Mouse (Mus musculus): ENCODE data around the gene Zfp109. TPM values are rescaled to one million over a fixed set of nuclear protein-coding genes. Genes with fewer than 3 reads are reported as not detected.

Zfp109 gene
- 3.5 TPM for polyA plus RNA-seq (2015; fragmentation: Illumina TruSeq; extraction: RNeasy Lipid Tissue Mini Kit (QIAGEN cat#74804); ENCODE audit: insufficient read depth, low replicate concordance)

DNA sequence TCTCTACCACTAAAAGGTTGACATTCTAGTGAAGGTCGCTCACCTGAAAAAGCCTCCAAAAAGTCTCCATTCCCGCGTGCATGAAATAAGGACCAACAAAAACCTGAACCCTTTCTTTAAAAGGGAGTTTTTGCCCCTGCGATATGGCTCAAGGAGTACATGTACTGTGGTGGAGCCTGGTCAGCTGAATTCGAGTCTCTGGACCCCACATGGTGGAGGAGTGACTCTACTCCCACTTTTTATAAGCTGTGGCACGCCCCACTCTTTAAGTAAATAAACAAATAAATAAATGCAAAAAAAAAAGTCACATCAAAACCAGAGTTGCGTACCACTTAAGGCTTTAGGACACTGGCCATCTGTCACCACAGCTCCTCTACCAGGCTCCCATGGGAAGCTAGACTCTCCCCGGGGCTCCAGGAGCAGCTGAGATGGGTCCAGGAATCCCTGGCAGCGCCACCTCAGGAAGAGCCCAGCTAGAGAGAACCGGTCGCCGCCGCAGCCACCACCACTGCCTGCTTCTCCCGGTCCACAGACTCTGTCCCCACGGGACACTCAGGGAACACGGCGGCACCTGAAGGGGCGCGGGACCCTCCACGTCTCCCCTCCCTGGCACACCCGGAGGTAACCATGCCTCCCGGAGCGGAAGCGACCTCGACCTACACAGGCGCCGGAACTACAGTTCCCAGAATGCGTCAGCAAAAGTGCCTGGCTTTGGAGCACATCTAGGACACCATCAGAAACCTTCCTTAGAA, at the start of gene Zfp109:
TSS of gene Zfp109 (minus strand) at position 521 of the 752 bp plus-strand sequence.

DNA sequence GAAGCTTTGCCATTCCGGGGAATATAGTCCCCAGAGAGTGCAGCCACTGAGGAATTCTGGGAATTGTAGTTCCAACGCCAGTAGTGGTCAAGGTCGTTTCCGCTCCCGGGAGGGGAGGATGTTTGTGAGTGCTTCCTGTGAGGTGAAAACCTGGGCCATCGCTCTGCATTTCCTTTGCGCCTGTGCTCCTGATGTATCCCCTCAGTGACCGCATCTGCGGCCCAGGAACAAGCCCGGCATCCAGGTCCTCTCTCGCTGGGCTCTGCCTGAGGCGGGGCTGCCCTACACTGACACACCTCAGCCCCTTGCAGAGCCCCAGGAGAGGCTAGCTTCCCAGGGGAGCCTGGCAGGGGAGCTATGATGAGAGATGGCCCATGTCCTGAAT, 32.9 kb upstream of the Zfp109 start, which contains the start of gene Zfp93:
TSS of gene Zfp93 (plus strand) at position 133 of the 385 bp plus-strand sequence.

DNA sequence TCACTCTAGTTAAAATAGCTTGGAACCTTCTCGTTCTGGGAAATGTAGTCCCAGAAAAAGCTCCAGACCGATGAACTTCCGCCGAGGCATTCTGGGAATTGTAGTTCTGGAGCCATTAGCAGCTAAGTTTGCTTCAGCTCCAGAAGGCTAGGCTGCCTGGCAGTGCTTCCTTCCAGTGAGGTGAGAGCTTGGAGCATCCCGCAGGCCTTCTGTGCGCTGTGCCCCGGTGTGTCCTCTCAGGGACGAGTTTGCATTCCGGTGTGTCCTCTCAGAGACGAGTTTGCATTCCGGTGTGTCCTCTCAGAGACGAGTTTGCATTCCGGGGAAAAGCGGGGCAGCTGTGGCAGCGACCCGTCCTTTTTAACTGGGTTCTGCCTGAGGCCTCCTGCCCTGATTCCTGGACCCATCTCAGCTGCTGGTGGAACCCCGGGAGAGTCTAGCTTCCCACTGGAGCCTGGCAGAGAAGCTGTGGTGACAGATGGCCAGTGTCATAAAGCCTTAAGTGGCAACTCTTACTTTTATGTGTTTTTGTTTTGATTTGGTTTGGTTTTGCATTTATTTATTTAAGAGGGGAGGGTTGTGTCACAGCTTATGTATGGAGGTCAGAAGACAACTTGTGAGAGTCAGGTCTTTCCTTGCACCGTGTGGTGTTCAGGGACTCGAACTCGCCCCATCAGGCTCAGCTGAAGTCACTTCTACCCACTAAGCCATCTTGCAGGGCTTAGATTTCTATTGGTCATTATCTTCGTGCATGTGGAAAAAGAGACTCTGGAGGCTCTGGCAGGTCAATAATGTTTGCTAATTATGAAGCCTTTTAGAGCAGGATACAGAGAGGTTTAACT, 17.5 kb upstream of the Zfp109 start, which contains the start of gene Zfp108:
TSS of gene Zfp108 (plus strand) at position 162 of the 842 bp plus-strand sequence.

DNA sequence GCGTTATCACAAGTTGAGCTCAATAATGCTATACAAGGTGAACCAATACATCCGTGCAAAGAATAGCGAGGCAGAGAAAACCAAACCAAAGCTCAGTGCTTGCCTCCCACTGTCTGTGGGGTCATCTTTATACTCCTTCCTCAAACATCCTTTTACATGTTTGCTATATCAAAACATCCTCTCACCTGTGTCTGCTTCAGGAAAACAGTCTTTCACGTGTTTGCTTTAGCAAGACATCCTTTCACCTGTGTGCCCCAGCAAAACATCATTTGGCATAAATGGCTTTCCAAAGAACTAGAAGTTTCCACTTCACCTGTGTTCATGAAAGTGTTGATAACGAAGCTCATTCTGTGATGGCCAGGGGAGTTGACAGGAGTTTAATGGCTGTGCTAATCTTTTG, 26.0 kb downstream of the Zfp109 start, which contains the start of gene Zfp111:
TSS of gene Zfp111 (minus strand) at position 101 of the 400 bp plus-strand sequence.

Other genes starting within 250 kb of the Zfp109 start
- gene V1rd19, start 235.9 kb downstream of the Zfp109 start, polyA plus RNA-seq (2015; fragmentation: Illumina TruSeq; extraction: RNeasy Lipid Tissue Mini Kit (QIAGEN cat#74804); ENCODE audit: insufficient read depth, low replicate concordance) = not detected
- gene Vmn1r183, start 184.3 kb downstream of the Zfp109 start, polyA plus RNA-seq (2015; fragmentation: Illumina TruSeq; extraction: RNeasy Lipid Tissue Mini Kit (QIAGEN cat#74804); ENCODE audit: insufficient read depth, low replicate concordance) = not detected
- 25.4 TPM for gene Zfp180, start 155.6 kb downstream of the Zfp109 start, polyA plus RNA-seq (2015; fragmentation: Illumina TruSeq; extraction: RNeasy Lipid Tissue Mini Kit (QIAGEN cat#74804); ENCODE audit: insufficient read depth, low replicate concordance)
- 1.9 TPM for gene Zfp112, start 125.2 kb downstream of the Zfp109 start, polyA plus RNA-seq (2015; fragmentation: Illumina TruSeq; extraction: RNeasy Lipid Tissue Mini Kit (QIAGEN cat#74804); ENCODE audit: insufficient read depth, low replicate concordance)
- gene Zfp235, start 103.4 kb downstream of the Zfp109 start, polyA plus RNA-seq (2015; fragmentation: Illumina TruSeq; extraction: RNeasy Lipid Tissue Mini Kit (QIAGEN cat#74804); ENCODE audit: insufficient read depth, low replicate concordance) = 11.2 TPM
- 0.37 TPM for gene Zfp114, start 62.5 kb downstream of the Zfp109 start, polyA plus RNA-seq (2015; fragmentation: Illumina TruSeq; extraction: RNeasy Lipid Tissue Mini Kit (QIAGEN cat#74804); ENCODE audit: insufficient read depth, low replicate concordance)
- 4.2 TPM for gene Zfp111, start 26.1 kb downstream of the Zfp109 start, polyA plus RNA-seq (2015; fragmentation: Illumina TruSeq; extraction: RNeasy Lipid Tissue Mini Kit (QIAGEN cat#74804); ENCODE audit: insufficient read depth, low replicate concordance)
- 0.94 TPM for gene Zfp108, start 17.2 kb upstream of the Zfp109 start, polyA plus RNA-seq (2015; fragmentation: Illumina TruSeq; extraction: RNeasy Lipid Tissue Mini Kit (QIAGEN cat#74804); ENCODE audit: insufficient read depth, low replicate concordance)
- 1.8 TPM for gene Zfp93, start 32.9 kb upstream of the Zfp109 start, polyA plus RNA-seq (2015; fragmentation: Illumina TruSeq; extraction: RNeasy Lipid Tissue Mini Kit (QIAGEN cat#74804); ENCODE audit: insufficient read depth, low replicate concordance)
- gene Zfp61, start 63.7 kb upstream of the Zfp109 start, polyA plus RNA-seq (2015; fragmentation: Illumina TruSeq; extraction: RNeasy Lipid Tissue Mini Kit (QIAGEN cat#74804); ENCODE audit: insufficient read depth, low replicate concordance) = 13.9 TPM
- 9.0 TPM for gene Zfp94, start 79.1 kb upstream of the Zfp109 start, polyA plus RNA-seq (2015; fragmentation: Illumina TruSeq; extraction: RNeasy Lipid Tissue Mini Kit (QIAGEN cat#74804); ENCODE audit: insufficient read depth, low replicate concordance)
- not detected for gene Tescl, start 96.4 kb upstream of the Zfp109 start, polyA plus RNA-seq (2015; fragmentation: Illumina TruSeq; extraction: RNeasy Lipid Tissue Mini Kit (QIAGEN cat#74804); ENCODE audit: insufficient read depth, low replicate concordance)
- not detected for gene Lypd5, start 111.6 kb upstream of the Zfp109 start, polyA plus RNA-seq (2015; fragmentation: Illumina TruSeq; extraction: RNeasy Lipid Tissue Mini Kit (QIAGEN cat#74804); ENCODE audit: insufficient read depth, low replicate concordance)
- 13.3 TPM for gene Kcnn4, start 132.7 kb upstream of the Zfp109 start, polyA plus RNA-seq (2015; fragmentation: Illumina TruSeq; extraction: RNeasy Lipid Tissue Mini Kit (QIAGEN cat#74804); ENCODE audit: insufficient read depth, low replicate concordance)
- 16.9 TPM for gene Smg9, start 162.1 kb upstream of the Zfp109 start, polyA plus RNA-seq (2015; fragmentation: Illumina TruSeq; extraction: RNeasy Lipid Tissue Mini Kit (QIAGEN cat#74804); ENCODE audit: insufficient read depth, low replicate concordance)
- gene Irgc1, start 214.7 kb upstream of the Zfp109 start, polyA plus RNA-seq (2015; fragmentation: Illumina TruSeq; extraction: RNeasy Lipid Tissue Mini Kit (QIAGEN cat#74804); ENCODE audit: insufficient read depth, low replicate concordance) = 0.62 TPM
- gene Plaur, start 224.9 kb upstream of the Zfp109 start, polyA plus RNA-seq (2015; fragmentation: Illumina TruSeq; extraction: RNeasy Lipid Tissue Mini Kit (QIAGEN cat#74804); ENCODE audit: insufficient read depth, low replicate concordance) = 27.2 TPM
- gene Cadm4, start 244.5 kb upstream of the Zfp109 start, polyA plus RNA-seq (2015; fragmentation: Illumina TruSeq; extraction: RNeasy Lipid Tissue Mini Kit (QIAGEN cat#74804); ENCODE audit: insufficient read depth, low replicate concordance) = 5.0 TPM

Data from spleen, adult 10 weeks (tissue).